Mouse (Mus musculus) kidney, postnatal 25 days (tissue): ENCODE data around the gene Frk.
"Not testable (repeated sequence)": the region's sequence is repeated elsewhere in the genome, so short reads cannot be mapped to it uniquely, and the experiment has no call there.

Source experiments
- DNase-seq, 2 experiments: peaks; one replicate each; pipeline ENCODE4 v3.0.0; 2021; ENCODE audit warnings: mixed read lengths in 2 of 2

Gene Frk

GRCm38 (mm10) chr10:34617216-34617615, 134.0 kb downstream of the Frk start:
- DNase-seq = no peak

GRCm38 (mm10) chr10:34618490-34618889, 135.3 kb downstream of the Frk start:
- no peak for DNase-seq

GRCm38 (mm10) chr10:34620540-34620939, 137.3 kb downstream of the Frk start:
- not testable (repeated sequence) for DNase-seq

- DNase-seq = no peak
Measured at GRCm38 (mm10) chr10:34638245-34638644, 155.0 kb downstream of the Frk start.
